Mouse (Mus musculus) c-Kit-positive CD71-positive TER-119-positive erythroid progenitor cells, embryonic 14.5 days (primary cell): ENCODE data around the gene Rasgef1b.

Source experiments
- DNase-seq: peaks from one replicate; pipeline ENCODE4 v3.0.0-alpha.2; 2013; ENCODE audit warnings: low spot score

The Rasgef1b gene

GRCm38 (mm10) chr5:99451416-99451815, 277.4 kb downstream of the Rasgef1b start:
- no peak for DNase-seq

DNA sequence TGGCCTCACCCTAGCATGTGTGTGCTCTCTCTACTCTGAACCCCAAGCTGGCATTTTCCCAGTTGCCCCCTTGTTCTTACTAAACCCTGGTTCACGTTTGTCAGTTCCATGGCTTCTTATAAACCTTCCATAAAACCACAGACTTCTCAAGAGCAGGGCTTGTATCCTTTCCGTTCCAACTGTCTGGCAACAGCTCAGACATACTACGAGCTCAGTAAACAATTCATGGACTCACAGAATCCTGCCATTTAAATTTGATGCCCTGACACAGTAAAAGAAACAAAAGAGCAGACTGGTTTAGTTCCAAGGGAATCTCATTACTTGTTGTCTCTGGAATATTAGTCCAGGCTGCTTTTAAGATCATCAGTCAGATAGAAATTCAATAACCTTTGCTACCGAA, 277.9 kb downstream of the Rasgef1b start:
- DNase-seq = no peak

- DNase-seq = no peak
These were observed 278.4 kb downstream of the Rasgef1b start for GRCm38 (mm10) chr5:99450463-99450862.

DNA sequence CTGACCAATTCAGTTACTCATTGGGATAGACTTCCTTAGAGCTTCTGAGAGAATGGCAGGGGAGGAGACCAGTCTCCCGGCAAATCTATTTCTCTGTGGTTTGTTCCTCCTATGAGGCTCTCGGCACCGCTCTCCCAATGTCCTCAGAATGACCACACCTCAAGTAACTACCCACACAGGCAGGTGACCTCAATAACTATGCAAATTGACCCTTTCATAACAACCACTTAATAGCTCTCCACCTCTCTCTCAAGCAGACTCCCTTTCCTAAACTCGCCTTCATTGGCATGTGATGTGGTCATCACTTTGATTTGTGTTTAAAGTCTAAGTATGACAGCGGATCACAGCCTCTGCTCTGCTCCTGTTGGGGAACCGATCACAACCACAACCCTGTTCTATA, 281.4 kb downstream of the Rasgef1b start:
- DNase-seq = no peak

DNA sequence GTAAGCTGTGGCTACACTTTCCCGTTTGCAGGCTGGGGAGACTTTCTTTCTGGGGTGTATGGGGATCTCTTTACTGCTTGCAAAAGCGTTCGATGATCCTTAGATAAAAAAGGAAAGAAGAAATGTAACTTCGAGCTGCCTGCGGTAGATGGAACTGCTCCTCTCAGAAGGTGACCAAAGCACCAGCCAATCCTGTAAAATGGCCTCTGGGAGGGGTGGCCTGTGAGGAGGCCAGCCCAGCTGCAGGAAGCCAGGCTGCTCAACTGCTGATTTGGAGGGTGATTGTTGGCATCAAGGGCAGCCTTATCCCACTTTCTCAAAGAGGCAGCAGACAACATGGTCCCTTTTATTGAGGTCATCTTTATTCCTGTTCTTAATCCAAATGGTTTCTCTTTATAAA, 283.6 kb downstream of the Rasgef1b start:
- DNase-seq = no peak

DNA sequence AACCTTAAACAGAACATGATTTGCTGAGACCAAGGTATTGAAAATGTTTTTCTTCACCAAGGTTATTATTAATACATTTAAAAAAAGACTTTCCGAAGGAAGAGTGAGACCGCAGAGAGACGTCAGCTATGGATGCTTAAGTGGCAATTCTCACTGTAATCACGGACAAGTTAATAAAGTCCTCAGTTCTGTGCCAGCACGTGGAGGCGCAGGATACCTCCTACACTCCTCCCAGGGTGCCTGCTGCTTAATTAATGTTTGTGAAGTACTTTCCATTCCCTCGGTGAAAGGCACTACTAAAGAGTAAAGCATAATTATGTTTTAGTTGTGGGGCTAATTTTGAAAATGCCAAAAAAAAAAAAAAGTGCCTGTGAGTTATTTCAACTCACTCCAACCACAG, 284.1 kb downstream of the Rasgef1b start:
- no peak for DNase-seq

GRCm38 (mm10) chr5:99440109-99440508, 288.8 kb downstream of the Rasgef1b start:
- no peak for DNase-seq

GRCm38 (mm10) chr5:99438526-99438925, 290.3 kb downstream of the Rasgef1b start:
- DNase-seq = no peak

- DNase-seq = no peak
These were observed 294.6 kb downstream of the Rasgef1b start for GRCm38 (mm10) chr5:99434226-99434625.

DNA sequence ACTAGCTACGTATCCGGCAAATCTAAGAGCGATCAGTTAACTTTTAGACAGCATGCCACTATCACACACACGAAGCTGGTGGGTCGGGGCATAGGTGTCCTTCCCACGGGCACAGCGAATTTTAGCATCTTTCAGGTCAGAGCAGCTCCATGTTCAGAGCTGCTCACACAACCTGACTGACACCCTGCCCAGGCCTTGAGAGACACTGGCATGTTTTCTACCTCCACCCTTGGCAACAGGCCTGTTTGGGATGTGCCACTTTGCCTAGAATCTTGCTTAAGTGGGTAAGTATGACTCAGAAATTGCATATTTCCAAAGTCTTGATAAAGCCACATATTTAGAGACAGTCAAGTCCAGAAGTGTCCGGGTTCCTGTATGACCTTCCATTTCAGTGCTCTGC, 296.4 kb downstream of the Rasgef1b start:
- no peak for DNase-seq

- DNase-seq = no peak
These were observed 299.6 kb downstream of the Rasgef1b start for GRCm38 (mm10) chr5:99429273-99429672.

- no peak for DNase-seq
These were observed 300.2 kb downstream of the Rasgef1b start for GRCm38 (mm10) chr5:99428648-99429047.

- DNase-seq = no peak
These were observed 305.6 kb downstream of the Rasgef1b start for GRCm38 (mm10) chr5:99423271-99423670.

- DNase-seq = no peak
These were observed 306.0 kb downstream of the Rasgef1b start for GRCm38 (mm10) chr5:99422856-99423255.

DNA sequence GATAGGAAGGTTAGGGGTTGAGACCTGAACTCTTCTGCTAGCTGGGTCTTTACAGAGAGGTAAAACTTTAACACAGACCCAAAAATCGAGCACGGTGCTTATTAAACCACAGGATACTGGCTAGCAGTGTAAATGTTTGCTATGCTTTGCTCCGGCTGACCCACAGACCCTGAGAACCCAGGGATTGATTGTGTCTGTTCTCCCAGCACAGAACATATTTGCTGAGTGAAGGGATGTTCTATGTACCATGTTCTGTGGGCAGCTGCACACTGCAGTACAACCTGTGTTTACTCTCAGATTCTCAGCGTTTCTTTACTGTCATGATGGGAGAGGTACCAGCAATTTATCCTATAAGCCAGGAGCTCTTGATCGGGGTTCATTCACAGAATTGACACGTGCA, 306.8 kb downstream of the Rasgef1b start:
- no peak for DNase-seq

DNA sequence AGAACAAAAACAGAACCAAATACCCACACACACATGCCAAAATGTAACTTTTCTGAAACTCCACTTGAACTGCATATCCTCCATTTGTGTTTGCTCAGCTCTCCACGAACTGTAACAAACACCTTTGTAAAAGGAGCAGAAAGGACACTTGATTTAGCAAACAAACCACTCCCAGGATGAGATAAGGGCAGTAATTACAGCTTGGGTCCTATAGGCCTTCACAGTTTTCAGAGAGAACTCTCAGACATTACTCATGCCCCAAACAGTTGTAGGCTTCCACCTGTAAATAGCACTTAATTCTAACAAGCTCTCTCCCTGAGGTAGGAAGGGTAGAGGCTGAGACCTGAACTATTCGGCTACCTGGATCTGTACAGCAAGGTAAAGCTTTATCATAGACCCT, 309.0 kb downstream of the Rasgef1b start:
- DNase-seq = no peak

DNA sequence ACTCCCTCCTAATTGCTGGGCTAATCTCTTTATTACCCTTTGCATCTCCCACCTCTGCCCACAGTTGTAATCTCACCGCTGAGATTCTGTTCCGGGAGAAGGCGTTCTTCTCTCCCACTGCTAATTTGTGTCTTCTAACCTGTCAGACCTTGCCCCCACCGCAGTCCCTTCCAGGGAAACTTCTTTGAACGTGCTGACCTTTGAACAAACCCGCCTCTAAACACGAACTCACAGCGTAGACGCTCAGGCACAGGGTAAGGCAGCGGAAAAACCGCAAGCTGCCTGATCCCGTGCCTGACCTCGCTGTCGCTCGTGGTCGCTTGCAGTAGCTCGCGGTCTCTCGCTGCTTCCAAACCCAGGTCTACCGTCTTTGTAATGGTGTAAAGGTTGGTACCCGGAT, 312.0 kb downstream of the Rasgef1b start:
- DNase-seq = no peak

- DNase-seq = no peak
These were observed 313.2 kb downstream of the Rasgef1b start for GRCm38 (mm10) chr5:99415676-99416075.

GRCm38 (mm10) chr5:99415049-99415448, 313.8 kb downstream of the Rasgef1b start:
- DNase-seq = no peak

GRCm38 (mm10) chr5:99414293-99414692, 314.6 kb downstream of the Rasgef1b start:
- DNase-seq = no peak

GRCm38 (mm10) chr5:99413851-99414250, 315.0 kb downstream of the Rasgef1b start:
- no peak for DNase-seq

- no peak for DNase-seq
These were observed 315.5 kb downstream of the Rasgef1b start for GRCm38 (mm10) chr5:99413391-99413790.

GRCm38 (mm10) chr5:99404403-99405170, 324.3 kb downstream of the Rasgef1b start:
- no peak for DNase-seq

GRCm38 (mm10) chr5:99403325-99403724, 325.5 kb downstream of the Rasgef1b start:
- DNase-seq = no peak
